Comparison of ENCODE assay signal across 8 mouse cellular contexts in genomic region chr10:44380476-44381208, GRCm38 (mm10).
A peak's percentile ranks its signal among the peaks of the same experiment; 100 is the strongest.
DNase-seq lines count a peak whose midpoint lies in the region; ATAC-seq and TF ChIP-seq lines count a peak whose summit lies in the region.

No protein-coding gene starts in this region.

- peaks cover 17% of the 10 kb centered on the region for H3K4me1 ChIP-seq in forebrain, embryonic 10.5 days
- 0 out of 2 replicates have a peak, but pooled peaks cover 1% of the 10 kb centered on the region for H3K4me1 ChIP-seq in forebrain, embryonic 11.5 days (replicated peaks; ENCODE audit: control insufficient read depth, insufficient read depth, low read length)
- peaks cover 11% of the 10 kb centered on the region for H3K4me1 ChIP-seq in brown adipose tissue, adult 24 weeks (ENCODE audit: control insufficient read depth, insufficient read depth, insufficient read length, low read length)
- H3K4me1 ChIP-seq in intestine, postnatal 0 days (replicated peaks; ENCODE audit: control insufficient read depth, insufficient read depth, low read length): 0 out of 2 replicates have a peak, but pooled peaks cover 4% of the 10 kb centered on the region
- H3K4me1 ChIP-seq in limb, embryonic 10.5 days: peaks cover 21% of the 10 kb centered on the region
- H3K4me1 ChIP-seq in midbrain, embryonic 10.5 days: peaks cover 12% of the 10 kb centered on the region
- peaks cover 17% of the 10 kb centered on the region for H3K4me1 ChIP-seq in stomach, embryonic 15.5 days

- no peak overlapping the region for H3K4me2 ChIP-seq in forebrain, embryonic 11.5 days (ENCODE audit: low read depth, low read length, severe bottlenecking)
- H3K4me2 ChIP-seq in intestine, postnatal 0 days (replicated peaks; ENCODE audit: low read depth): peak overlapping the region; percentile 50
- peak overlapping the region; percentile 40 for H3K4me2 ChIP-seq in stomach, embryonic 15.5 days

- no peak for TF ChIP-seq CTCF in intestine, postnatal 0 days (IDR thresholded peaks at IDR 0.05; ENCODE audit: low read depth)

- 55% methylated on average over 20 of the region's 20 CpGs for WGBS in forebrain, embryonic 10.5 days
- 56% methylated on average over 20 of the region's 20 CpGs for WGBS in forebrain, embryonic 11.5 days
- 44% methylated on average over 20 of the region's 20 CpGs for WGBS in intestine, postnatal 0 days
- WGBS in limb, embryonic 10.5 days: 47% methylated on average over 20 of the region's 20 CpGs
- WGBS in midbrain, embryonic 10.5 days: 58% methylated on average over 20 of the region's 20 CpGs
- WGBS in stomach, embryonic 15.5 days: 41% methylated on average over 20 of the region's 20 CpGs

- 0 out of 2 replicates have a peak overlapping the region, but pooled peaks have one; percentile 25 for H3K27ac ChIP-seq in forebrain, embryonic 10.5 days
- H3K27ac ChIP-seq in forebrain, embryonic 11.5 days (ENCODE audit: low read depth, low read length): no peak overlapping the region
- H3K27ac ChIP-seq in brown adipose tissue, adult 24 weeks (replicated peaks; ENCODE audit: low read depth, low read length): 0 out of 2 replicates have a peak overlapping the region, but pooled peaks have one; percentile 15
- H3K27ac ChIP-seq in intestine, postnatal 0 days (ENCODE audit: low read depth, low read length): no peak overlapping the region; the same call in 1 of the 2 replicates
- peak overlapping the region; percentile 69 for H3K27ac ChIP-seq in limb, embryonic 10.5 days
- 0 out of 2 replicates have a peak overlapping the region, but pooled peaks have one; percentile 23 for H3K27ac ChIP-seq in midbrain, embryonic 10.5 days (replicated peaks)
- peak overlapping the region; percentile 50 for H3K27ac ChIP-seq in stomach, embryonic 15.5 days

- 0 out of 2 replicates have a peak, but pooled peaks cover 4% of the 10 kb centered on the region for H3K27me3 ChIP-seq in forebrain, embryonic 10.5 days (ENCODE audit: poor library complexity, severe bottlenecking)
- no peaks in the 10 kb centered on the region for H3K27me3 ChIP-seq in forebrain, embryonic 11.5 days (ENCODE audit: control insufficient read depth, insufficient read depth, low read length)
- no peaks in the 10 kb centered on the region for H3K27me3 ChIP-seq in intestine, postnatal 0 days (replicated peaks; ENCODE audit: control insufficient read depth, insufficient read depth, low read length)
- no peaks in the 10 kb centered on the region; the same call in 1 of the 2 replicates for H3K27me3 ChIP-seq in limb, embryonic 10.5 days (ENCODE audit: low read depth, poor library complexity, severe bottlenecking)
- H3K27me3 ChIP-seq in midbrain, embryonic 10.5 days (ENCODE audit: low read depth, poor library complexity, severe bottlenecking): no peaks in the 10 kb centered on the region
- H3K27me3 ChIP-seq in stomach, embryonic 15.5 days (replicated peaks): no peaks in the 10 kb centered on the region

- ATAC-seq in forebrain, embryonic 11.5 days (replicated peaks; ENCODE audit: low FRiP score): no peak
- peak; percentile 86 for ATAC-seq in granulocyte monocyte progenitor cell, adult 5-6 weeks (replicated peaks; ENCODE audit: poor library complexity, severe bottlenecking)
- no peak for ATAC-seq in intestine, postnatal 0 days
- ATAC-seq in stomach, embryonic 15.5 days (ENCODE audit: insufficient read depth, low FRiP score, low read depth): peak; percentile 47; the same call in 1 of the 2 replicates

- no peak overlapping the region for H3K4me3 ChIP-seq in forebrain, embryonic 10.5 days
- no peak overlapping the region for H3K4me3 ChIP-seq in forebrain, embryonic 11.5 days (ENCODE audit: low read depth, low read length)
- peak overlapping the region; percentile 45 for H3K4me3 ChIP-seq in brown adipose tissue, adult 24 weeks (ENCODE audit: insufficient read depth, low read depth, low read length)
- no peak overlapping the region for H3K4me3 ChIP-seq in intestine, postnatal 0 days (ENCODE audit: low read depth, low read length)
- no peak overlapping the region for H3K4me3 ChIP-seq in limb, embryonic 10.5 days
- H3K4me3 ChIP-seq in midbrain, embryonic 10.5 days: no peak overlapping the region; the same call in 1 of the 2 replicates
- H3K4me3 ChIP-seq in stomach, embryonic 15.5 days (replicated peaks): no peak overlapping the region

- no peak for DNase-seq in forebrain, embryonic 10.5 days (ENCODE audit: extremely low spot score, low spot score)
- DNase-seq in forebrain, embryonic 11.5 days (ENCODE audit: low spot score): no peak
- no peak for DNase-seq in limb, embryonic 10.5 days (ENCODE audit: low spot score)
- no peak for DNase-seq in midbrain, embryonic 10.5 days (ENCODE audit: low spot score)

- H3K9ac ChIP-seq in forebrain, embryonic 11.5 days (ENCODE audit: low read length): no peak overlapping the region
- 0 out of 2 replicates have a peak overlapping the region, but pooled peaks have one; percentile 34 for H3K9ac ChIP-seq in intestine, postnatal 0 days (ENCODE audit: low read depth, low read length)
- H3K9ac ChIP-seq in stomach, embryonic 15.5 days: no peak overlapping the region

- H3K9me3 ChIP-seq in forebrain, embryonic 10.5 days: no peaks in the 10 kb centered on the region
- H3K9me3 ChIP-seq in forebrain, embryonic 11.5 days (ENCODE audit: control insufficient read depth, low read length): no peaks in the 10 kb centered on the region
- H3K9me3 ChIP-seq in intestine, postnatal 0 days (ENCODE audit: control insufficient read depth): no peaks in the 10 kb centered on the region
- H3K9me3 ChIP-seq in limb, embryonic 10.5 days (replicated peaks): no peaks in the 10 kb centered on the region
- no peaks in the 10 kb centered on the region for H3K9me3 ChIP-seq in midbrain, embryonic 10.5 days (replicated peaks)
- H3K9me3 ChIP-seq in stomach, embryonic 15.5 days: no peaks in the 10 kb centered on the region

- H3K36me3 ChIP-seq in forebrain, embryonic 10.5 days (replicated peaks): no peaks in the 10 kb centered on the region
- H3K36me3 ChIP-seq in forebrain, embryonic 11.5 days (ENCODE audit: control insufficient read depth, insufficient read depth, low read length): no peaks in the 10 kb centered on the region
- H3K36me3 ChIP-seq in intestine, postnatal 0 days (ENCODE audit: control insufficient read depth, insufficient read depth): no peaks in the 10 kb centered on the region
- no peaks in the 10 kb centered on the region for H3K36me3 ChIP-seq in limb, embryonic 10.5 days
- H3K36me3 ChIP-seq in midbrain, embryonic 10.5 days: no peaks in the 10 kb centered on the region
- no peaks in the 10 kb centered on the region for H3K36me3 ChIP-seq in stomach, embryonic 15.5 days

Comparison
In these comparisons a context has a peak if more than half of its experiments do, and no peak if none do; other contexts are left out.
1. H3K27ac ChIP-seq: peak in forebrain, embryonic 10.5 days (single experiment), brown adipose tissue, adult 24 weeks (single experiment), limb, embryonic 10.5 days (single experiment), midbrain, embryonic 10.5 days (single experiment) and stomach, embryonic 15.5 days (single experiment); none in forebrain, embryonic 11.5 days (single experiment) and intestine, postnatal 0 days (single experiment).
2. ATAC-seq: peak in granulocyte monocyte progenitor cell, adult 5-6 weeks (single experiment) and stomach, embryonic 15.5 days (single experiment); none in forebrain, embryonic 11.5 days (single experiment) and intestine, postnatal 0 days (single experiment).